Mouse (Mus musculus) liver, embryonic 14.5 days (tissue): ENCODE measurements around the gene Zfp704. TPM values are rescaled to one million over a fixed set of nuclear protein-coding genes. Genes with fewer than 3 reads are reported as not detected.

ENCODE experiments used
- ATAC-seq: fragments of 200-750 bp; cut with Nextera tagmentation; 2 replicates; pipeline ENCODE4 v1.8.0; 2017; ENCODE audit warnings: moderate number of reproducible peaks, mild to moderate bottlenecking, moderate library complexity; ENCODE audit not compliant: insufficient read depth
- DNase-seq, 3 experiments: peaks; one replicate each; pipeline ENCODE4 v3.0.0-alpha.2; 2012 to 2013; ENCODE audit warnings: low read depth in 3 of 3, low spot score in 3 of 3
- H3K27ac ChIP-seq: fragments of 300-500 bp; sonication (generic); 2 replicates; pipeline ENCODE4 v1.5.1; 2014; ENCODE audit warnings: moderate library complexity, mild to moderate bottlenecking, control low read depth, inconsistent platforms
- H3K27me3 ChIP-seq: fragments of 300-500 bp; sonication (generic); 2 replicates; pipeline ENCODE4 v1.6.1; 2014; ENCODE audit warnings: mild to moderate bottlenecking, low read length, moderate library complexity; ENCODE audit not compliant: control insufficient read depth, insufficient read depth
- H3K36me3 ChIP-seq: fragments of 300-500 bp; sonication (generic); replicated peaks from 2 replicates; pipeline ENCODE4 v1.6.1; 2014; ENCODE audit warnings: low read depth; ENCODE audit not compliant: control insufficient read depth, insufficient read depth
- H3K4me1 ChIP-seq, 2 experiments: fragments of 200-500 bp in 1 of 2; fragments of 300-500 bp in 1 of 2; sonication (generic) in 1 of 2; replicated peaks; 2 replicates each; pipeline ENCODE4 v1.6.1; 2012 to 2014; ENCODE audit warnings: antibody characterized with exemption in 1 of 2, inconsistent platforms in 1 of 2, low read length in 1 of 2; ENCODE audit not compliant: control insufficient read depth in 2 of 2, insufficient read depth in 2 of 2
- H3K4me2 ChIP-seq: fragments of 300-500 bp; sonication (generic); 2 replicates; pipeline ENCODE4 v1.6.1; 2014; ENCODE audit warnings: low read depth, mild to moderate bottlenecking, control low read depth, moderate library complexity
- H3K4me3 ChIP-seq, 2 experiments: fragments of 200-500 bp in 1 of 2; fragments of 300-500 bp in 1 of 2; sonication (generic) in 1 of 2; 2 replicates each; pipeline ENCODE4 v1.5.1; 2012 to 2014; ENCODE audit warnings: low read depth in 2 of 2, low read length in 2 of 2, mild to moderate bottlenecking in 2 of 2, control low read depth in 1 of 2, inconsistent platforms in 1 of 2, moderate library complexity in 1 of 2; ENCODE audit not compliant: insufficient read depth in 1 of 2
- H3K9ac ChIP-seq: fragments of 300-500 bp; sonication (generic); replicated peaks from 2 replicates; pipeline ENCODE4 v1.6.1; 2014; ENCODE audit warnings: mild to moderate bottlenecking, control low read depth, moderate library complexity
- H3K9me3 ChIP-seq: fragments of 300-500 bp; sonication (generic); 2 replicates; pipeline ENCODE4 v1.6.1; 2016; ENCODE audit warnings: low read length, mixed read lengths; ENCODE audit not compliant: control insufficient read depth
- CTCF ChIP-seq: IDR thresholded peaks from 2 replicates; pipeline ENCODE4 v1.5.1; 2016; ENCODE audit warnings: antibody characterized with exemption, low read depth, control low read depth
- EP300 ChIP-seq: IDR thresholded peaks from 2 replicates; pipeline ENCODE4 v1.6.1; 2016; ENCODE audit warnings: antibody characterized with exemption, low read depth
- WGBS: fragments of 180-500 bp; shearing (Covaris S2); extraction: QIAGEN DNeasy Blood & Tissue Kit; methylation state at CpG from one replicate; pipeline ENCODE4 v1.1.7; 2014; ENCODE audit not compliant: insufficient replicate concordance; 5-methylcytosine and 5-hydroxymethylcytosine counted together
- polyA plus RNA-seq, 2 experiments: library from polyadenylated mRNA; depleted of rRNA in 1 of 2; stranded (reverse) in 1 of 2; unstranded in 1 of 2; fragments of >200 nt; fragmentation: Nextera tagmentation in 1 of 2; extraction: Ambion mirVana in 1 of 2; gene quantifications; 2 replicates each; pipeline versions ENCODE4 v1.2.1 to v1.2.3; 2012 to 2014

The Zfp704 gene
- polyA plus RNA-seq, 2 experiments, result 0.94 to 1.1 TPM

DNA sequence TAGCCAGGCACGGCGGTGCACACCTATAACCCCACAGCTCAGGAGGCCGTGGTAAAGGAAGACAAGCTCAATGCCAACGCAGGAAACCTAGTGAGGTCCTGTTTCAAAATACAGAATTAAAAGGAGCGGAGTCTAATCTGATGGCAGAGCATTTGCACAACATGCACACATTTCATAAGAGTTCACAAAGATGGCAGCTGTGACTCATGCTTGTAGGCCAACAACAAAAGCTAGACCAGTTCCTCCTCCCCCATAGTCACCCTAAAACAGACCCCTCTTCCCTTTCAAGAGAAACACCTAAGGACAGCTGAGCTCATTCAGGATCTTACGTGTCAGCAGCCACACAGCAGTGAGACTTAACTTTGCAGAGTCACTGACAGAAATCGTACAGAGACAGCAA, 22.6 kb downstream of the Zfp704 start:
- ATAC-seq (no peak), DNase-seq (no peak)
- Histone ChIP-seq H3K27ac (no peak overlapping the region), H3K9ac (no peak overlapping the region), H3K4me1 (peaks cover 18 to 25% of the 10 kb centered on the region in 2 experiments), H3K36me3 (no peaks in the 10 kb centered on the region), H3K4me3 (no peak overlapping the region), H3K9me3 (no peaks in the 10 kb centered on the region), H3K27me3 (no peaks in the 10 kb centered on the region), H3K4me2 (no peak overlapping the region)
- TF ChIP-seq EP300, result no peak
- TF ChIP-seq CTCF, result no peak
- WGBS, result 80% methylated on average over 7 of the region's 7 CpGs

DNA sequence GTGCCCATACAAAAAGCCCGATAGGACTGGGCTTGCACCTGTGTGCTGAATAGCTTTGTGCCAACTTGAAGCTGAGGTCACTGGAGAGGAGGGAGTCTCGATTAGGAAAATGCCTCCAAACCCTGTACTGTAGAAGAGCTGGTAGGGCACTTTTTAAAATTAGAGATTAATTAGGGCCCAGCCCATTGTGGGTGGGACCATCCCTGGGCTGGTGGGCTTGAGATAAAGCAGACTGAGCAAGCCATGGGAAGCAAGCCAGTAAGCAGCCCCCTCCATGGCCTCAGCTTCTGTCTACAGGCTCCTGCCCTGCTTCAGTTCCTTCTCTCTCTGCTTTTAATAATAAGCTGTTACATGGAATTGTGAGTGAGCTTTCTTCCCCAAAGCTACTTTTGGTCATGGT, 26.4 kb downstream of the Zfp704 start:
- no peaks in the 10 kb centered on the region for H3K36me3 ChIP-seq
- peak overlapping the region; percentile 31 for H3K4me2 ChIP-seq
- peak overlapping the region; percentile 43 for H3K27ac ChIP-seq
- peak overlapping the region; percentile 46 for H3K9ac ChIP-seq
- H3K4me3 ChIP-seq, result no peak overlapping the region
- no peak for TF ChIP-seq EP300
- TF ChIP-seq CTCF, result no peak
- H3K9me3 ChIP-seq, result no peaks in the 10 kb centered on the region
- peaks cover 48 to 51% of the 10 kb centered on the region in 2 experiments for H3K4me1 ChIP-seq
- no peaks in the 10 kb centered on the region for H3K27me3 ChIP-seq
- 27% methylated on average over 2 of the region's 2 CpGs for WGBS
- DNase-seq (peak in 1 of 3 experiments; percentile 36), ATAC-seq (peak; percentile 43)

DNA sequence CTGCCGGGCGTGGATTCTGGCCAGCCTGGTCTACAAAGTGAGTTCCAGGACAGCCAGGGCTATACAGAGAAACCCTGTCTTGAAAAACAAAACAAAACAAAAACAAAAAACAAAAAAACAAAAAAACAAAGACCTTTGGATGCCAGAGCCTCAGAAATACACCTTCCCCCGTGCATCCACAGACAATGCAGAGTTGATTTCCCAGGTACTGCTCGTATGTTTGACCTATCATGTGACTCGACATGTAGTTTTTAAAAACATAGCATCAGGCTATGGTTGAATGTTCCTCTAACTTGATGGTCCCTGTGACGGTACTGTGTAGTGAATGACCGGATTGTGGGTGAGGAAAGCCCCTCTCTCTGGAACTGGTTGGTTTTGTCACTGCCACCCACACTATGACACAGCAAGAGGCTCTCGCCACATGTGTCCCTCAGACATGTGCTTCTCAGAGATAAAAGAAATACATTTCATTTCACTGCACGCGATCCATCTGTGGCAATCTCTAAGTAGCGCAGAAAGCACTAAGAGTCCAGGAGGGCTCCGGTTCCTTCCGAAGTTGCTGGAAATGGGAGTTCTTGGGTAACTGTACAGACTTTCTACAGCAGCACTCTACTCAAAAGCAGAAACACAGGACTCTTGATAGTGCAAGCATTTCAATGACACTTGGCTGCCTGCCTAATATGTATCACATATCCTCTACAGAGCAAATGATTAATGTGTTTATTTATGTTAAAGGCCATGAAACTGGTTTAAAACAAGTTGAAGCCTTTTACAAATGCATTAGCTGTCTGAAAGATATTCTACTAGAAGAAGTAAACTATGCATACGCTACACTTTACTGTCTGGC, 28.7 kb downstream of the Zfp704 start:
- no peaks in the 10 kb centered on the region for H3K36me3 ChIP-seq
- DNase-seq, result peak; percentile 82 to 85 (median 82)
- H3K4me1 ChIP-seq, result peaks cover 51 to 57% of the 10 kb centered on the region in 2 experiments
- H3K27ac ChIP-seq, result peak overlapping the region; percentile 80
- no peaks in the 10 kb centered on the region for H3K27me3 ChIP-seq
- H3K9me3 ChIP-seq, result no peaks in the 10 kb centered on the region
- 33% methylated on average over 14 of the region's 14 CpGs for WGBS
- peak overlapping the region; percentile 48 for H3K4me2 ChIP-seq
- peak; percentile 94 for ATAC-seq
- TF ChIP-seq EP300 (peak; percentile 94), CTCF (no peak)
- no peak overlapping the region for H3K4me3 ChIP-seq
- peak overlapping the region; percentile 31 for H3K9ac ChIP-seq

DNA sequence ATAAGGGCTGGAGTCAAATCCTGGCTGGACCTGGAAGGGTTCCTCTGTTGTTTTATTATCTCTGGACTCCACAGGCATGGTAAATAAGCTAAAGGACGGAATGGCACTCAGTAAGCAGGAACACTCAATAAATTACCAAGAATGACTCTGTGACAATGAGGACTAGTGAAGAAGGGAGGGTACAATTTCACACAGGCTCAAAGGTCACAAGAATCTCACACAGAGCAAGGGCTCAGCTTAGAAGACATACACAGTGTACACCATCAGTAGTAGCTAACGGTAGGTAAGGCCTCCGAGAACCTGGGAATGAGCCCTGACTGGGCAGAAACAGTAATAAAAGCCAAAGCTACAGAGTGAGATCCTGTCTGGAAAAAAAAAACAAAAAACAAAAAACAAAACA, 29.8 kb downstream of the Zfp704 start:
- Histone ChIP-seq H3K9ac (no peak overlapping the region), H3K27ac (no peak overlapping the region), H3K27me3 (no peaks in the 10 kb centered on the region), H3K9me3 (no peaks in the 10 kb centered on the region), H3K4me3 (no peak overlapping the region), H3K36me3 (no peaks in the 10 kb centered on the region), H3K4me1 (peaks cover 51 to 59% of the 10 kb centered on the region in 2 experiments), H3K4me2 (no peak overlapping the region)
- TF ChIP-seq CTCF (no peak), EP300 (no peak)
- 75% methylated on average over 3 of the region's 3 CpGs for WGBS
- DNase-seq (no peak), ATAC-seq (no peak)

DNA sequence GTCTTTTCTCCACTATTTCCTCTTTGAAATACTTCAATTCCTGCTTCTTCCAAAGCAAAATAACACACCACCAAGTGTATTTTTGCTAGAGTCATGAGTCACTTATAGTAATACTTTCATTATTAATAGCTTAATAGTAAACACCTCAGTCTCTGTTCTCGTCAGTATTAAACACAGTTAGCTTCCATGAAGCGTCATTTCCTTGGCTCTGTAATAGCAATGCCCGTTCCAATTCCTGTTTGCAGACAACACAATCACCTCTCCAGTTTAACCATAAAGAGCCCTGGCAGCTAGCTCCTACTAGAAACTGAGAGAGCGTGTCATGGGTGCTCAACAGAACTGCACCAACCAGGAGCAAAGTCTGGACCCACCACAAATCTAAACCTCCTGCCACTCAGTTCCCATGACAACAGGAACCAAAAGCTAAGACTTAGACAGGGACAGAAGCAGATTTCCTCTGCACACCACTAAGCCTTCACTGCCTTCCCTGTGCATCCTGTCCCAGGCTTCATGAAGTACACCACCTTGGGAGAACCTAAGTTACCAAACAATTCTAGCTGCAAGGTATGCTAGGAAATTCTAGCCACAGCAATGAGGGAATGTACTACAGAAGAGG, 30.7 kb downstream of the Zfp704 start:
- Histone ChIP-seq H3K4me3 (no peak overlapping the region), H3K27ac (peak overlapping the region; percentile 29), H3K27me3 (no peaks in the 10 kb centered on the region), H3K36me3 (no peaks in the 10 kb centered on the region), H3K4me1 (peaks cover 55 to 66% of the 10 kb centered on the region in 2 experiments), H3K9me3 (no peaks in the 10 kb centered on the region), H3K4me2 (no peak overlapping the region), H3K9ac (no peak overlapping the region)
- WGBS, result 51% methylated on average over 4 of the region's 4 CpGs
- ATAC-seq (no peak), DNase-seq (no peak)
- no peak for TF ChIP-seq EP300
- no peak for TF ChIP-seq CTCF
